9 mouse cellular contexts compared by ENCODE assay signal in genomic region chr10:60066524-60066923, GRCm38 (mm10). TPM values are rescaled to one million over a fixed set of nuclear protein-coding genes. Genes with fewer than 3 reads are reported as not detected.
A peak's percentile ranks its signal among the peaks of the same experiment; 100 is the strongest.
DNase-seq lines count a peak whose midpoint lies in the region; ATAC-seq and TF ChIP-seq lines count a peak whose summit lies in the region.
"Had no signal": no experiment of that assay in that cellular context is flagged by ENCODE, and none has a peak within 500 bp of the region (broad histone marks: within the 10 kb centered on the region; RNA-seq: fewer than 3 reads in every experiment).

No protein-coding gene starts in this region.

- no peak for TF ChIP-seq POLR2A in ES-Bruce4 (IDR thresholded peaks at IDR 0.05; ENCODE audit: insufficient read depth, low read length)

- no peak for TF ChIP-seq EP300 in ES-Bruce4 (IDR thresholded peaks at IDR 0.05; ENCODE audit: insufficient read depth, low read depth, low read length)
- TF ChIP-seq EP300 in liver, postnatal 0 days (IDR thresholded peaks at IDR 0.05; ENCODE audit: low read depth), result no peak

- H3K9ac ChIP-seq in kidney, embryonic 15.5 days, result no peak overlapping the region
- no peak overlapping the region for H3K9ac ChIP-seq in ES-Bruce4 (ENCODE audit: low read depth, poor library complexity, severe bottlenecking)
- no peak overlapping the region for H3K9ac ChIP-seq in liver, postnatal 0 days (replicated peaks)
- H3K9ac ChIP-seq: limb, embryonic 15.5 days had no signal

- no peaks in the 10 kb centered on the region for H3K9me3 ChIP-seq in kidney, embryonic 15.5 days (replicated peaks)
- no peaks in the 10 kb centered on the region for H3K9me3 ChIP-seq in ES-Bruce4 (replicated peaks; ENCODE audit: control insufficient read depth, insufficient read depth, low read length, poor library complexity, severe bottlenecking)
- no peaks in the 10 kb centered on the region for H3K9me3 ChIP-seq in liver, postnatal 0 days (ENCODE audit: low read length)
- H3K9me3 ChIP-seq: limb, embryonic 15.5 days had no signal

- H3K36me3 ChIP-seq in kidney, embryonic 15.5 days, result 0 out of 2 replicates have a peak, but pooled peaks cover 3% of the 10 kb centered on the region
- no peaks in the 10 kb centered on the region for H3K36me3 ChIP-seq in ES-Bruce4 (ENCODE audit: control insufficient read depth, insufficient read depth, low read length, poor library complexity, severe bottlenecking)
- no peaks in the 10 kb centered on the region for H3K36me3 ChIP-seq in liver, postnatal 0 days (replicated peaks; ENCODE audit: insufficient read depth, low read length)
- no peaks in the 10 kb centered on the region for H3K36me3 ChIP-seq in splenic B cell, adult 2 months (ENCODE audit: control insufficient read depth, insufficient read depth, low read length, poor library complexity, severe bottlenecking)

- no peak overlapping the region for H3K4me2 ChIP-seq in kidney, embryonic 15.5 days
- no peak overlapping the region for H3K4me2 ChIP-seq in liver, postnatal 0 days (ENCODE audit: low read depth, low read length)
- H3K4me2 ChIP-seq: limb, embryonic 15.5 days had no signal

- ATAC-seq in kidney, embryonic 15.5 days (replicated peaks; ENCODE audit: low FRiP score), result no peak; the same call in 1 of the 2 replicates
- ATAC-seq in liver, postnatal 0 days, result no peak

- H3K4me3 ChIP-seq in kidney, embryonic 15.5 days (replicated peaks), result no peak overlapping the region
- no peak overlapping the region for H3K4me3 ChIP-seq in ES-Bruce4 (ENCODE audit: low read depth, low read length)
- no peak overlapping the region for H3K4me3 ChIP-seq in liver, postnatal 0 days (ENCODE audit: low read depth, low read length)
- H3K4me3 ChIP-seq: limb, embryonic 15.5 days had no signal

- H3K27ac ChIP-seq in kidney, embryonic 15.5 days, result no peak overlapping the region
- no peak overlapping the region for H3K27ac ChIP-seq in ES-Bruce4 (ENCODE audit: insufficient read depth, low read length)
- H3K27ac ChIP-seq in liver, postnatal 0 days (ENCODE audit: low read depth), result no peak overlapping the region
- H3K27ac ChIP-seq: limb, embryonic 15.5 days had no signal

- peaks cover 25% of the 10 kb centered on the region for H3K4me1 ChIP-seq in kidney, embryonic 15.5 days
- no peaks in the 10 kb centered on the region for H3K4me1 ChIP-seq in ES-Bruce4 (ENCODE audit: control insufficient read depth, insufficient read depth, low read length)
- H3K4me1 ChIP-seq in liver, postnatal 0 days (ENCODE audit: insufficient read depth), result peaks cover 3% of the 10 kb centered on the region; the same call in 1 of the 2 replicates

- H3K27me3 ChIP-seq in kidney, embryonic 15.5 days, result no peaks in the 10 kb centered on the region
- no peaks in the 10 kb centered on the region for H3K27me3 ChIP-seq in ES-Bruce4 (ENCODE audit: control insufficient read depth, insufficient read depth, low read length, poor library complexity, severe bottlenecking)
- no peaks in the 10 kb centered on the region for H3K27me3 ChIP-seq in liver, postnatal 0 days (ENCODE audit: insufficient read depth, low read length)
- H3K27me3 ChIP-seq in splenic B cell, adult 2 months (ENCODE audit: control insufficient read depth, insufficient read depth, low read length, poor library complexity, severe bottlenecking), result no peaks in the 10 kb centered on the region
- H3K27me3 ChIP-seq: limb, embryonic 15.5 days had no signal

- peak; percentile 72 for TF ChIP-seq CTCF in ES-Bruce4 (IDR thresholded peaks at IDR 0.05; ENCODE audit: low read depth, low read length)
- peak; percentile 83 for TF ChIP-seq CTCF in liver, postnatal 0 days (IDR thresholded peaks at IDR 0.05; ENCODE audit: low read depth)

- DNase-seq in kidney, adult 11 months, result peak; percentile 24
- peak; percentile 15 to 55 for DNase-seq in adrenal gland, postnatal 36 days
- DNase-seq in heart, postnatal 14 days, result peak; percentile 16 to 31
- DNase-seq in liver, postnatal 0 days, result peak; percentile 26
- DNase-seq in splenic B cell, adult 2 months (ENCODE audit: low read depth, low spot score), result peak; percentile 74
- no peak for DNase-seq in right cerebral cortex, postnatal 4 days

- intact Hi-C loops in heart, postnatal 14 days (cut with DNase I), result loop anchor here (1.0 to 5.0 kb wide), 2 partner anchors 64 to 173 kb away; partner anchors contain the start of genes Anapc16 and Ascc1

- 69% methylated on average over 3 of the region's 3 CpGs for WGBS in kidney, embryonic 15.5 days
- 72% methylated on average over 3 of the region's 3 CpGs for WGBS in liver, postnatal 0 days (ENCODE audit: insufficient replicate concordance)

RNA-seq across cellular contexts. Expression of gene Spock2, which starts 39.5 kb away (rescaled TPM):
- polyA plus RNA-seq in kidney, embryonic 15.5 days (2015; fragmentation: Nextera tagmentation; extraction: Ambion mirVana), result 49.4 and 52.8 TPM in 2 replicates
- 10.8 and 11.0 TPM in 2 replicates for polyA plus RNA-seq in ES-Bruce4 (2011; ENCODE audit: insufficient read depth, insufficient read length, low read depth, missing spikeins)
- total RNA-seq in adrenal gland, postnatal 36 days (2021), result 10 to 100 TPM; 29.0 to 34.4 TPM
- 10 to 100 TPM; 11.5 to 18.0 TPM for total RNA-seq in heart, postnatal 14 days (2021)
- polyA plus RNA-seq in liver, postnatal 0 days (2015; fragmentation: Nextera tagmentation; extraction: Ambion mirVana), result 0.09 and 0.11 TPM in 2 replicates

Comparison
In these comparisons a context has a peak if more than half of its experiments do, and no peak if none do; other contexts are left out.
1. RNA of gene Spock2, which starts 39.5 kb away (polyA plus RNA-seq): 49.4 to 52.8 TPM in kidney, embryonic 15.5 days and 10.8 to 11.0 TPM in ES-Bruce4; 0.09 to 0.11 TPM in liver, postnatal 0 days; every median in the first group is over 10 times any median in the second.